17 mouse cellular contexts compared by ENCODE assay signal in the genomic region with DNA sequence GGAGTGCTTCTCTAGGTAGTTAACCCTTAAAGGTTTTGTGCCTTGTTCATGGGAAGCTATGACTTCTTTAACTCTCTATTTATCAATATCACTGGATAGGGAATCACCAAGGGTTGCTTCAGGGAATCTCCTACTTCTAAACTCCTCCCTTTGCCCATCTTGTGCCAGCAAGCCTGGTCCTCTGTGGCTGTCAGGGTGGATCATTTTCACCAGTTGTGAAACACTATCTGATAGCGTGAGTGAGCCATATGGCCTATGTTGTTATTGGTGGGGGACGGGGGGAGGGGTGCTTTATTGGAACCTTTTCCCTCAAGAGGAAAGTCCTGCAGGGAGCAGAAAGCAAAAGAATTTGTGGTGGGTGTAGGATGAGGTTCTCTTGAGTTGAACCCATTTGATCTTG.
"Had no signal": no experiment of that assay in that cellular context is flagged by ENCODE, and none has a peak within 500 bp of the region (broad histone marks: within the 10 kb centered on the region; RNA-seq: fewer than 3 reads in every experiment).

No protein-coding gene starts in this region.

- H3K4me2 ChIP-seq: lung, embryonic 14.5 days; midbrain, embryonic 12.5 days; midbrain, embryonic 15.5 days; neural tube, embryonic 13.5 days; neural tube, embryonic 15.5 days had no signal

- ATAC-seq: midbrain, embryonic 15.5 days had no signal

- H3K36me3 ChIP-seq: midbrain, embryonic 10.5 days; midbrain, embryonic 12.5 days; midbrain, embryonic 15.5 days; neural tube, embryonic 13.5 days; neural tube, embryonic 15.5 days had no signal

- H3K4me1 ChIP-seq: midbrain, embryonic 10.5 days; midbrain, embryonic 12.5 days; midbrain, embryonic 15.5 days; neural tube, embryonic 13.5 days; neural tube, embryonic 15.5 days had no signal

- H3K27me3 ChIP-seq: midbrain, embryonic 12.5 days; midbrain, embryonic 15.5 days; neural tube, embryonic 13.5 days; neural tube, embryonic 15.5 days had no signal

- DNase-seq: lung, adult 18-20 months; lung, embryonic 14.5 days; lung, postnatal 10 days; lung, postnatal 4 days; right cerebral cortex, adult 18-20 months; right cerebral cortex, postnatal 25 days; right cerebral cortex, postnatal 4 days; spleen, adult 18-20 months; thymus, adult 18-20 months; thymus, postnatal 25 days; thymus, postnatal 4 days had no signal

- H3K9me3 ChIP-seq: midbrain, embryonic 15.5 days; neural tube, embryonic 15.5 days had no signal

- H3K27ac ChIP-seq: midbrain, embryonic 10.5 days; midbrain, embryonic 12.5 days; midbrain, embryonic 15.5 days; neural tube, embryonic 13.5 days; neural tube, embryonic 15.5 days had no signal

- H3K4me3 ChIP-seq: midbrain, embryonic 10.5 days; midbrain, embryonic 12.5 days; midbrain, embryonic 15.5 days; myocyte; neural tube, embryonic 13.5 days; neural tube, embryonic 15.5 days had no signal

- H3K9ac ChIP-seq: lung, embryonic 14.5 days; midbrain, embryonic 12.5 days; midbrain, embryonic 15.5 days; neural tube, embryonic 13.5 days; neural tube, embryonic 15.5 days had no signal
